Mouse (Mus musculus) myocyte (in vitro differentiated cells): Measurements from ENCODE around the gene Irf2bp2.

Experiments used
- CEBPB ChIP-seq: IDR thresholded peaks from 2 replicates; pipeline ENCODE4 v1.6.1; 2011; ENCODE audit warnings: mild to moderate bottlenecking, moderate library complexity; ENCODE audit not compliant: poor library complexity, insufficient read depth, severe bottlenecking
- E2F4 ChIP-seq: IDR thresholded peaks from one replicate; pipeline ENCODE4 v1.6.1; 2011; ENCODE audit warnings: mild to moderate bottlenecking, control low read depth, moderate library complexity; ENCODE audit not compliant: insufficient read depth
- MAX ChIP-seq: IDR thresholded peaks from one replicate; pipeline ENCODE4 v1.6.1; 2011; ENCODE audit warnings: low read depth, mild to moderate bottlenecking, control low read depth
- POLR2A ChIP-seq: IDR thresholded peaks from one replicate; pipeline ENCODE4 v1.6.1; 2011; ENCODE audit warnings: low read depth, mild to moderate bottlenecking, control low read depth, moderate library complexity; ENCODE audit not compliant: insufficient read length
- POLR2AphosphoS2 ChIP-seq: IDR thresholded peaks from one replicate; pipeline ENCODE4 v1.6.1; 2011; ENCODE audit warnings: low read depth, control low read depth; ENCODE audit not compliant: insufficient read length
- SRF ChIP-seq: IDR thresholded peaks from one replicate; pipeline ENCODE4 v1.6.1; 2011; ENCODE audit warnings: low read depth; ENCODE audit not compliant: control insufficient read depth, insufficient read length
- TCF12 ChIP-seq: IDR thresholded peaks from one replicate; pipeline ENCODE4 v1.6.1; 2011; ENCODE audit warnings: mild to moderate bottlenecking, control low read depth; ENCODE audit not compliant: poor library complexity, insufficient read depth, severe bottlenecking

- TF ChIP-seq SRF (no peak), CEBPB (no peak), POLR2A (no peak), TCF12 (no peak), E2F4 (no peak), MAX (no peak), POLR2AphosphoS2 (no peak)
These were observed 4.4 kb upstream of the Irf2bp2 start for GRCm38 (mm10) chr8:126598218-126598617.
